Mouse (Mus musculus) limb, embryonic 15.5 days (tissue): ENCODE data around the gene Ptpn1. TPM values are rescaled to one million over a fixed set of nuclear protein-coding genes. Genes with fewer than 3 reads are reported as not detected.
A peak's percentile ranks its signal among the peaks of the same experiment; 100 is the strongest.

Experiments
- ATAC-seq: fragments of 200-750 bp; cut with Nextera tagmentation; 2 replicates; pipeline ENCODE4 v1.8.0; 2017; ENCODE audit warnings: low read depth, moderate TSS enrichment; ENCODE audit not compliant: insufficient number of reproducible peaks, low FRiP score, low TSS enrichment
- H3K27ac ChIP-seq: fragments of 300-500 bp; sonication (generic); 2 replicates; pipeline ENCODE4 v1.5.1; 2015; ENCODE audit warnings: moderate library complexity, mild to moderate bottlenecking, inconsistent platforms
- H3K27me3 ChIP-seq: fragments of 300-500 bp; sonication (generic); 2 replicates; pipeline ENCODE4 v1.6.1; 2015; ENCODE audit warnings: inconsistent platforms
- H3K36me3 ChIP-seq: fragments of 300-500 bp; sonication (generic); 2 replicates; pipeline ENCODE4 v1.6.1; 2015; ENCODE audit warnings: inconsistent platforms
- H3K4me1 ChIP-seq: fragments of 300-500 bp; sonication (generic); 2 replicates; pipeline ENCODE4 v1.6.1; 2015; ENCODE audit warnings: inconsistent platforms
- H3K4me2 ChIP-seq: fragments of 300-500 bp; sonication (generic); 2 replicates; pipeline ENCODE4 v1.6.1; 2015; ENCODE audit warnings: mild to moderate bottlenecking, inconsistent platforms
- H3K4me3 ChIP-seq: fragments of 300-500 bp; sonication (generic); 2 replicates; pipeline ENCODE4 v1.5.1; 2015; ENCODE audit warnings: mild to moderate bottlenecking, inconsistent platforms
- H3K9ac ChIP-seq: fragments of 300-500 bp; sonication (generic); 2 replicates; pipeline ENCODE4 v1.6.1; 2015; ENCODE audit warnings: inconsistent platforms
- H3K9me3 ChIP-seq: fragments of 300-500 bp; sonication (generic); 2 replicates; pipeline ENCODE4 v1.6.1; 2016; ENCODE audit warnings: inconsistent platforms
- WGBS: fragments of 180-500 bp; shearing (Covaris S2); methylation state at CpG from one replicate; pipeline ENCODE4 v1.1.7; 2015; 5-methylcytosine and 5-hydroxymethylcytosine counted together
- polyA plus RNA-seq: library from polyadenylated mRNA; unstranded; fragments of >200 nt; fragmentation: Nextera tagmentation; extraction: Ambion mirVana; gene quantifications from 2 replicates; pipeline ENCODE4 v1.2.1, GENCODE M21; 2015

Gene Ptpn1
- polyA plus RNA-seq, 1 experiment from 2014 or later, result 50.2 TPM

- Histone ChIP-seq H3K9me3 (no peaks in the 10 kb centered on the region), H3K27me3 (no peaks in the 10 kb centered on the region), H3K4me2 (no peak overlapping the region), H3K9ac (no peak overlapping the region), H3K36me3 (no peaks in the 10 kb centered on the region), H3K4me1 (peaks cover 60% of the 10 kb centered on the region), H3K27ac (no peak overlapping the region), H3K4me3 (no peak overlapping the region)
- ATAC-seq, result no peak
- 87% methylated on average over 11 of the region's 11 CpGs for WGBS
Observed at GRCm38 (mm10) chr2:167940636-167941035, 8.8 kb downstream of the Ptpn1 start.

- Histone ChIP-seq H3K27ac (no peak overlapping the region), H3K9ac (no peak overlapping the region), H3K36me3 (no peaks in the 10 kb centered on the region), H3K4me3 (no peak overlapping the region), H3K27me3 (no peaks in the 10 kb centered on the region), H3K4me2 (no peak overlapping the region), H3K4me1 (peaks cover 65% of the 10 kb centered on the region), H3K9me3 (no peaks in the 10 kb centered on the region)
- WGBS, result 66% methylated on average over 4 of the region's 4 CpGs
- no peak for ATAC-seq
Observed at GRCm38 (mm10) chr2:167941320-167941719, 9.5 kb downstream of the Ptpn1 start.

GRCm38 (mm10) chr2:167941745-167942176 is 9.9 kb downstream of the Ptpn1 start:
- Histone ChIP-seq H3K36me3 (no peaks in the 10 kb centered on the region), H3K27ac (peak overlapping the region; percentile 76), H3K4me3 (no peak overlapping the region), H3K4me2 (no peak overlapping the region), H3K27me3 (no peaks in the 10 kb centered on the region), H3K9me3 (no peaks in the 10 kb centered on the region), H3K9ac (no peak overlapping the region), H3K4me1 (peaks cover 66% of the 10 kb centered on the region)
- no peak for ATAC-seq
- 54% methylated on average over 6 of the region's 6 CpGs for WGBS

GRCm38 (mm10) chr2:167942199-167942925 is 10.5 kb downstream of the Ptpn1 start:
- no peak overlapping the region for H3K4me3 ChIP-seq
- no peak overlapping the region for H3K9ac ChIP-seq
- H3K4me2 ChIP-seq, result peak overlapping the region; percentile 17; the same call in 1 of the 2 replicates
- no peaks in the 10 kb centered on the region for H3K27me3 ChIP-seq
- no peaks in the 10 kb centered on the region for H3K9me3 ChIP-seq
- peaks cover 70% of the 10 kb centered on the region for H3K4me1 ChIP-seq
- ATAC-seq, result no peak
- no peaks in the 10 kb centered on the region for H3K36me3 ChIP-seq
- H3K27ac ChIP-seq, result peak overlapping the region; percentile 76
- WGBS, result 28% methylated on average over 8 of the region's 8 CpGs

- Histone ChIP-seq H3K9ac (no peak overlapping the region), H3K9me3 (no peaks in the 10 kb centered on the region), H3K36me3 (no peaks in the 10 kb centered on the region), H3K4me3 (no peak overlapping the region), H3K27ac (peak overlapping the region; percentile 76), H3K27me3 (no peaks in the 10 kb centered on the region), H3K4me1 (peaks cover 77% of the 10 kb centered on the region), H3K4me2 (no peak overlapping the region)
- WGBS, result 66% methylated on average over 12 of the region's 12 CpGs
- no peak for ATAC-seq
Observed at GRCm38 (mm10) chr2:167942926-167943633, 11.2 kb downstream of the Ptpn1 start.

- no peak overlapping the region for H3K4me3 ChIP-seq
- no peaks in the 10 kb centered on the region for H3K36me3 ChIP-seq
- no peak for ATAC-seq
- WGBS, result 82% methylated on average over 3 of the region's 3 CpGs
- H3K27me3 ChIP-seq, result no peaks in the 10 kb centered on the region
- H3K9ac ChIP-seq, result no peak overlapping the region
- no peak overlapping the region for H3K4me2 ChIP-seq
- H3K9me3 ChIP-seq, result no peaks in the 10 kb centered on the region
- H3K4me1 ChIP-seq, result peaks cover 87% of the 10 kb centered on the region
- H3K27ac ChIP-seq, result no peak overlapping the region
Observed at GRCm38 (mm10) chr2:167944193-167944592, 12.3 kb downstream of the Ptpn1 start.

- no peaks in the 10 kb centered on the region for H3K27me3 ChIP-seq
- no peak for ATAC-seq
- H3K4me1 ChIP-seq, result peaks cover 85% of the 10 kb centered on the region
- no peak overlapping the region for H3K9ac ChIP-seq
- no peaks in the 10 kb centered on the region for H3K9me3 ChIP-seq
- no peaks in the 10 kb centered on the region for H3K36me3 ChIP-seq
- H3K27ac ChIP-seq, result peak overlapping the region; percentile 50; the same call in 1 of the 2 replicates
- no peak overlapping the region for H3K4me3 ChIP-seq
- no peak overlapping the region for H3K4me2 ChIP-seq
- 63% methylated on average over 5 of the region's 5 CpGs for WGBS
Observed at GRCm38 (mm10) chr2:167945451-167945850, 13.6 kb downstream of the Ptpn1 start.

- Histone ChIP-seq H3K4me2 (no peak overlapping the region), H3K4me1 (peaks cover 78% of the 10 kb centered on the region), H3K27ac (no peak overlapping the region), H3K27me3 (no peaks in the 10 kb centered on the region), H3K9me3 (no peaks in the 10 kb centered on the region), H3K9ac (no peak overlapping the region), H3K36me3 (no peaks in the 10 kb centered on the region), H3K4me3 (no peak overlapping the region)
- 72% methylated on average over 3 of the region's 3 CpGs for WGBS
- no peak for ATAC-seq
Observed at GRCm38 (mm10) chr2:167947251-167947650, 15.4 kb downstream of the Ptpn1 start.

- Histone ChIP-seq H3K4me3 (no peak overlapping the region), H3K27ac (no peak overlapping the region), H3K27me3 (no peaks in the 10 kb centered on the region), H3K36me3 (no peaks in the 10 kb centered on the region), H3K9ac (no peak overlapping the region), H3K9me3 (no peaks in the 10 kb centered on the region), H3K4me1 (peaks cover 74% of the 10 kb centered on the region), H3K4me2 (no peak overlapping the region)
- 67% methylated on average over 6 of the region's 6 CpGs for WGBS
- ATAC-seq, result no peak
Observed at GRCm38 (mm10) chr2:167948047-167948446, 16.2 kb downstream of the Ptpn1 start.

GRCm38 (mm10) chr2:167948557-167948956 is 16.7 kb downstream of the Ptpn1 start:
- ATAC-seq, result no peak
- no peak overlapping the region for H3K9ac ChIP-seq
- H3K27ac ChIP-seq, result 0 out of 2 replicates have a peak overlapping the region, but pooled peaks have one; percentile 11
- no peak overlapping the region for H3K4me3 ChIP-seq
- H3K4me2 ChIP-seq, result no peak overlapping the region
- H3K27me3 ChIP-seq, result no peaks in the 10 kb centered on the region
- H3K9me3 ChIP-seq, result no peaks in the 10 kb centered on the region
- no peaks in the 10 kb centered on the region for H3K36me3 ChIP-seq
- H3K4me1 ChIP-seq, result peaks cover 69% of the 10 kb centered on the region
- WGBS, result 81% methylated on average over 13 of the region's 13 CpGs

- Histone ChIP-seq H3K9ac (0 out of 2 replicates have a peak overlapping the region, but pooled peaks have one; percentile 20), H3K4me1 (peaks cover 71% of the 10 kb centered on the region), H3K9me3 (no peaks in the 10 kb centered on the region), H3K4me2 (no peak overlapping the region), H3K27me3 (no peaks in the 10 kb centered on the region), H3K27ac (0 out of 2 replicates have a peak overlapping the region, but pooled peaks have one; percentile 11), H3K36me3 (no peaks in the 10 kb centered on the region), H3K4me3 (no peak overlapping the region)
- no peak for ATAC-seq
- 46% methylated on average over 6 of the region's 6 CpGs for WGBS
Observed at GRCm38 (mm10) chr2:167949250-167949649, 17.4 kb downstream of the Ptpn1 start.

GRCm38 (mm10) chr2:167949808-167950207 is 18.0 kb downstream of the Ptpn1 start:
- Histone ChIP-seq H3K27me3 (no peaks in the 10 kb centered on the region), H3K9ac (no peak overlapping the region), H3K27ac (peak overlapping the region; percentile 47), H3K36me3 (peaks cover 5% of the 10 kb centered on the region; the same call in 1 of the 2 replicates), H3K4me2 (no peak overlapping the region), H3K4me3 (no peak overlapping the region), H3K9me3 (no peaks in the 10 kb centered on the region), H3K4me1 (peaks cover 65% of the 10 kb centered on the region)
- 66% methylated on average over 2 of the region's 2 CpGs for WGBS
- ATAC-seq, result no peak
